Mouse (Mus musculus) forebrain, embryonic 11.5 days (tissue): ENCODE results near the gene Snrnp25. TPM values are rescaled to one million over a fixed set of nuclear protein-coding genes. Genes with fewer than 3 reads are reported as not detected.

Experiments used
- ATAC-seq: fragments of 200-750 bp; cut with Nextera tagmentation; replicated peaks from 2 replicates; pipeline ENCODE4 v1.8.0; 2017; ENCODE audit warnings: moderate TSS enrichment; ENCODE audit not compliant: low FRiP score
- DNase-seq: peaks from one replicate; pipeline ENCODE4 v3.0.0-alpha.2; 2017; ENCODE audit warnings: low spot score
- H3K27ac ChIP-seq: fragments of 300-500 bp; sonication (generic); 2 replicates; pipeline ENCODE4 v1.5.1; 2014; ENCODE audit warnings: low read depth, low read length
- H3K27me3 ChIP-seq: fragments of 300-500 bp; sonication (generic); 2 replicates; pipeline ENCODE4 v1.6.1; 2014; ENCODE audit warnings: mild to moderate bottlenecking, low read length, mixed read lengths; ENCODE audit not compliant: control insufficient read depth, insufficient read depth
- H3K36me3 ChIP-seq: fragments of 300-500 bp; sonication (generic); 2 replicates; pipeline ENCODE4 v1.6.1; 2014; ENCODE audit warnings: mild to moderate bottlenecking, low read length, moderate library complexity, mixed read lengths; ENCODE audit not compliant: control insufficient read depth, insufficient read depth
- H3K4me1 ChIP-seq: fragments of 300-500 bp; sonication (generic); replicated peaks from 2 replicates; pipeline ENCODE4 v1.6.1; 2014; ENCODE audit warnings: low read length, mixed read lengths; ENCODE audit not compliant: control insufficient read depth, insufficient read depth
- H3K4me2 ChIP-seq: fragments of 300-500 bp; sonication (generic); 2 replicates; pipeline ENCODE4 v1.6.1; 2014; ENCODE audit warnings: low read depth, mild to moderate bottlenecking, low read length, moderate library complexity, mixed read lengths; ENCODE audit not compliant: severe bottlenecking
- H3K4me3 ChIP-seq: fragments of 300-500 bp; sonication (generic); 2 replicates; pipeline ENCODE4 v1.5.1; 2014; ENCODE audit warnings: low read depth, low read length
- H3K9ac ChIP-seq: fragments of 300-500 bp; sonication (generic); 2 replicates; pipeline ENCODE4 v1.6.1; 2014; ENCODE audit warnings: low read length
- H3K9me3 ChIP-seq: fragments of 300-500 bp; sonication (generic); 2 replicates; pipeline ENCODE4 v1.6.1; 2016; ENCODE audit warnings: low read length, mixed read lengths; ENCODE audit not compliant: control insufficient read depth
- WGBS: fragments of 180-500 bp; shearing (Covaris S2); extraction: QIAGEN DNeasy Blood & Tissue Kit; methylation state at CpG from one replicate; pipeline ENCODE4 v1.1.7; 2014; 5-methylcytosine and 5-hydroxymethylcytosine counted together
- polyA plus RNA-seq: library from polyadenylated mRNA; unstranded; fragments of >200 nt; fragmentation: Nextera tagmentation; extraction: Ambion mirVana; gene quantifications from 2 replicates; pipeline ENCODE4 v1.2.1, GENCODE M21; 2014

Gene Snrnp25
- polyA plus RNA-seq, 1 experiment from 2014 or later: 86.2 TPM

DNA sequence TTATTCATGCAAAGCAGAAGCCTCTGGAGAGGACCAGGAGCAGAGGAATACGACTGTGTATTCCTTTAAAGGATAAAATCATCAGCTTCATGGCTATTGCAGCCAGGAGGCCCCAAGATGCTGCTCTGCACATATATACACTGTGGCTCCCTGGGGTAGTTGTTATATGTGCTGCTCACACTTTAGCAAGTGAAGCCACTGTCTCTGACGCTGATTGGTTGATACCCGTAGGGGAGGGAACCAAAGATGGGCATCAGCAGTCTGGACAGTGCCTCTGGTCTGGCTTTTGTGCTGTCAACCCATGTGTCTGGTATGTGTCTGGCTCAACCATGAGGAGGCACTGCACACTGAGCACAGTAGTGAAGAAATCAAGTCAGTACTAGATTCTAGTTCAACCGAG, 38.5 kb upstream of the Snrnp25 start:
- no peak for DNase-seq
- Histone ChIP-seq H3K27me3 (no peaks in the 10 kb centered on the region), H3K4me2 (no peak overlapping the region), H3K27ac (no peak overlapping the region), H3K4me3 (no peak overlapping the region), H3K9me3 (no peaks in the 10 kb centered on the region), H3K4me1 (peaks cover 3% of the 10 kb centered on the region; the same call in 1 of the 2 replicates), H3K9ac (no peak overlapping the region), H3K36me3 (no peaks in the 10 kb centered on the region)
- 85% methylated on average over 4 of the region's 4 CpGs for WGBS
- no peak for ATAC-seq

DNA sequence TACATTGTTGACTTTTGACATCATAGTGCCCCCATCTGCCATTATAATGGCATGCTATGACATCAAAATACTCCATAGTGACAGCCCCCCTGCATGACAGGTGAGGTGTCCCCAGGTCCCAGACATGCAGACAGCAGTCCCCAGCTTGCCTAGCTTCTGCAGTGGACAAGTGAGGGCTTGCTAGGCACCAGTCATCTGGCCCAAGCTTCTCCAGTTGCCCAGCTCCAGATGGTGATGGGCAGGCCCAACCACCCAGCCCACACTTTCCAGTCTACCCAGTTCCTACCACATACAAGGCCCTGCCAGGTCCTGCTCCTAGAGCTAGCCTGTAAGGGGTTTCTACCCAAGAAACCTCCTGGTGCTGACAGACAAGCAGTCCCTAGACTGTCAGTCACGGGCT, 26.7 kb upstream of the Snrnp25 start:
- no peak overlapping the region for H3K27ac ChIP-seq
- 87% methylated on average over 1 of the region's 1 CpGs for WGBS
- H3K27me3 ChIP-seq: no peaks in the 10 kb centered on the region
- DNase-seq (no peak), ATAC-seq (no peak)
- H3K9me3 ChIP-seq: no peaks in the 10 kb centered on the region; the same call in 1 of the 2 replicates
- no peaks in the 10 kb centered on the region for H3K36me3 ChIP-seq
- no peaks in the 10 kb centered on the region for H3K4me1 ChIP-seq
- no peak overlapping the region for H3K4me2 ChIP-seq
- H3K4me3 ChIP-seq: no peak overlapping the region
- H3K9ac ChIP-seq: no peak overlapping the region

DNA sequence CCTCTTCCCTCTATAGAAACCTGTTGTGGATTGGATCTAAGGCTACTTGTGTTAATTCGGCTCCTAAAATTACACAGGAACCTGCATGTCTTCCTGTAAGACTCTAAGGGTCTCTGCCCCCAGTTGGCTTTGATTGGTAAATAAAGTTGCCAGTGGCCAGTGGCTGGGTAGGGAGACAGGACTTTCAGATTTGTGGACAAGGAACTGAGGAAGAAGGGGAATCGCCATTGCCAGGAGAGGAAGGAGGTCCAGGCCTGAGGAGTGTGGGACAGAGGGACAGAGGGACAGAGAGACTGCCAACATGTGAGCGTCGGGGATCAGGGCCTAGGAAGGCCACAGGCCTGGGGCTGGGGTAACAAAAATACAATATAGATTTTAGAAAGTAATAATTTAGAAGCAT, 24.0 kb upstream of the Snrnp25 start:
- H3K27ac ChIP-seq: no peak overlapping the region
- no peaks in the 10 kb centered on the region; the same call in 1 of the 2 replicates for H3K9me3 ChIP-seq
- 80% methylated on average over 4 of the region's 4 CpGs for WGBS
- H3K9ac ChIP-seq: no peak overlapping the region
- H3K4me1 ChIP-seq: no peaks in the 10 kb centered on the region
- no peak overlapping the region for H3K4me3 ChIP-seq
- H3K4me2 ChIP-seq: no peak overlapping the region
- no peaks in the 10 kb centered on the region for H3K27me3 ChIP-seq
- no peaks in the 10 kb centered on the region for H3K36me3 ChIP-seq
- no peak for DNase-seq
- ATAC-seq: no peak

DNA sequence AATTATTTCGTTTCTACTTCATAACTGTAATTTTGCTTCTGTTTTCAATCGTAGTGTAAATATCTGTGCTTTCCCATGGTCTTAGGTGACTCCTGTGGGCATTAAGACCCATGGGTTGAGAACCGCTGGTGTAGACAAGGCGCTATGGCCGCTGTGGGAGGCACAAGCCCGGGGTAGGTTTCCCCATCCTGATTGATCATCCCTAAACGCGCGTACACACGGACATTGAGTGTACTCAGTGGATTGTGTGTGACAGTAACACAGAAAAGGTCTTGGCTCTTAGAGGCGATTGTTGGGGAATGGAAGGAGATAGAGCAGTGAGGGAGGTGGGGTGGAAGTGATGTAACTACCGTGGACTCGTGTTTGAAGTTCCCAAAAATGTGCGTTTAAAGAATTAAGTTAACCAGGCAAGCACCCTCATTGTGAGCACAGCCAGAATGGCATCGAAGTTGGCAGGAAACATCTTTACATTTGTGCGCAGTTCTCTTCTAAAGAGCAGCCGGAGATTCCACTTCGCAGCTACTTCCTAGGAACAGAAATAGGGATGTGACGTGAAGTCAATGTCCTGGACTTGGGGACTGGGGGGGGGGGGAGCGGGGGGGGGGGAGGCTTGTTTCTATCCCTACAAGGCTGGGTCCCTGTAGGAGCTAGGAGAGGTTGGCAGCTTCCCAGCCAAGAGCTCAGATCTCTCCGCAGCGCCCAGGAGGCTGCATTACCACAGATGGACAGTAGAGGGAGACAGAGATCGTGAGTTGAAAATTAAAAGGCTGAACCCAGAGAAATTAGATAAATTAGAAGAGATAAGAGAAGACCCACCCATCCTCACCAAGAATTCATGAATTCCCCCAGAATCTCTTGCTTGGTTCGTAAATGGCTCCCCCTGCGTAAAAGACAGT, 23.0 kb upstream of the Snrnp25 start:
- 53% methylated on average over 24 of the region's 25 CpGs for WGBS

DNA sequence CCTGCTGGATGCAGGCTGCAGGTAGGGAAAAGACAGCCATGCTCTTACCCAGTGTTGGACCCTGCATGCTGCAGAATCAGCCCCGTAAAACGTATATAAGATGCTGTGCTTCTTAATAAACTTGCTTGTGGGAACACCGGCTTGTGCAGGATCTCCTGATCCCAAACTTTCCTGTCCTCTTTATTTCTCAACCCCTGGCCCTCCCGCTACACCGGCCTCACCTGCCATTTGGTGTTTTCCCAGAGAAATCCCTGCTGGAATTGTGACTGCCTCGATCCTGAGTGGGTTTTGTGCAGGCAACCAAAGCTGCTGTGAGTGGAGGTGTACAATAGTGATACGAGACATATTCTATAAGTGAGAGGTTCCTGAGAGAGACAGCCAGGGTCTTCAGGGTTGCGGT, 20.7 kb upstream of the Snrnp25 start:
- DNase-seq (no peak), ATAC-seq (no peak)
- Histone ChIP-seq H3K9me3 (no peaks in the 10 kb centered on the region), H3K4me2 (no peak overlapping the region), H3K27ac (no peak overlapping the region), H3K27me3 (no peaks in the 10 kb centered on the region), H3K4me3 (no peak overlapping the region), H3K4me1 (no peaks in the 10 kb centered on the region), H3K36me3 (no peaks in the 10 kb centered on the region), H3K9ac (no peak overlapping the region)
- 90% methylated on average over 8 of the region's 8 CpGs for WGBS

More for the DNA sequence above, 23.0 kb upstream of the Snrnp25 start:
- no peak overlapping the region for H3K27ac ChIP-seq
- no peaks in the 10 kb centered on the region for H3K36me3 ChIP-seq
- no peak overlapping the region for H3K4me3 ChIP-seq
- H3K27me3 ChIP-seq: no peaks in the 10 kb centered on the region
- H3K9ac ChIP-seq: no peak overlapping the region
- DNase-seq: peak; percentile 84
- H3K9me3 ChIP-seq: no peaks in the 10 kb centered on the region; the same call in 1 of the 2 replicates
- no peaks in the 10 kb centered on the region for H3K4me1 ChIP-seq
- ATAC-seq: no peak
- H3K4me2 ChIP-seq: no peak overlapping the region

DNA sequence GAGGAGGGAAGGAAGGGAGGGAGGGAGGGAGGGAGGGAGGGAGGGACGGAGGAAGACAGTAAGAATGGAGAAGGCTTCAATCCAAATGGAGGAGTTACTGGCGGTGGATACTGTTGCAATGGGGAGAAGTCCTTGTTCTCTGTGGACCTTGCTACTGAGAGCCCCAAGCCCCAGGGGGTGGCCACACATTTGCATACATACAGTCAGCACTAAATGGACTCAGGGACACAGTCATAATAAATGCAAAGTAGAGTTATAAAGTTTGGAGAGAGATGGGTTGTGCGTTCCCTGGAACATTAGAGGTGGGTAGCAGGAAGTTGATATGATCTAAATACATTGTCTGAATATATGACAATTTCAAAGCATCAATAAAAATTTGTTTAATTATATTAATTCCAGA, 19.2 kb upstream of the Snrnp25 start:
- no peaks in the 10 kb centered on the region for H3K36me3 ChIP-seq
- WGBS: 85% methylated on average over 3 of the region's 3 CpGs
- H3K27ac ChIP-seq: no peak overlapping the region
- ATAC-seq (no peak), DNase-seq (no peak)
- no peaks in the 10 kb centered on the region for H3K9me3 ChIP-seq
- no peaks in the 10 kb centered on the region for H3K4me1 ChIP-seq
- H3K4me3 ChIP-seq: no peak overlapping the region
- H3K27me3 ChIP-seq: no peaks in the 10 kb centered on the region
- H3K4me2 ChIP-seq: no peak overlapping the region
- no peak overlapping the region for H3K9ac ChIP-seq

DNA sequence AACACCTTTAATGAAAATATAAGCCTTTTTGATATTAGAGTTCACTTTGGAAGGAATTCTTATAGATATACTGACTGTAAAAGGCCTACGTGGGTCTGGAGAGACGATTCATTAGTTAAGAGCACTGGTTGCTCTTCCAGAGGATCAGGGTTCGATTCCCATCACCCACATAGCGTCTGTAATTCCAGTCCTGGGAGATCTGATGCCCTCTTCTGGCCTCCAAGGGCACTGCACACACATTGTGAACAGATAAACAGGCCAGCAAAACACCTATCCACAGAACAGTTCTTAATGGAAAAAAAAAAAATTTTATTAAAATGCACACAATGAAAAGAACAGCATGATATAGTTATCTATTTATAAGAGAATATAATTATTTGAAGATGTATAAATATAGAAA, 18.0 kb upstream of the Snrnp25 start:
- DNase-seq: no peak
- H3K4me2 ChIP-seq: no peak overlapping the region
- no peak for ATAC-seq
- H3K27ac ChIP-seq: no peak overlapping the region
- H3K4me3 ChIP-seq: no peak overlapping the region
- no peaks in the 10 kb centered on the region for H3K4me1 ChIP-seq
- H3K9ac ChIP-seq: no peak overlapping the region
- H3K9me3 ChIP-seq: no peaks in the 10 kb centered on the region
- WGBS: 87% methylated on average over 4 of the region's 4 CpGs
- no peaks in the 10 kb centered on the region for H3K36me3 ChIP-seq
- no peaks in the 10 kb centered on the region for H3K27me3 ChIP-seq

DNA sequence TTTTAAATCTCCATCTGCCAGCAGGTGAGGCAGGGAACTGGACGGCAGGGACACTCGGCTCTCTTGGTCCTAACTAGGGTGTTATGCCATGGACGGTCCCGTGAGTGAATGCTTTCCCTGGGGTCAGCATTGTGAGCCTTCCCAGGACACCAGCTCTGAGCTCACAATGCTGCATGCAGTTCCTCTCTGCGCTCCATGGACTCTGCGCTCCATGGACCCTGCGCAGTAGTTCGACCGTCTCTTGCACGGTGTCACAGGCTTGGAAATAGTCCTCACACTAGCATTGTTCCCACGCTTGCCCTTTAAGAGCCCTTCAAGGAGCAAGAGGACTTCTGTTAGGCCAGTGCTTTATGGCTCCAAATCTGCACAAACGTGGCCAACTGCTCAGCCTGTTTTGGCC, 16.3 kb upstream of the Snrnp25 start:
- no peaks in the 10 kb centered on the region for H3K4me1 ChIP-seq
- 85% methylated on average over 12 of the region's 12 CpGs for WGBS

DNA sequence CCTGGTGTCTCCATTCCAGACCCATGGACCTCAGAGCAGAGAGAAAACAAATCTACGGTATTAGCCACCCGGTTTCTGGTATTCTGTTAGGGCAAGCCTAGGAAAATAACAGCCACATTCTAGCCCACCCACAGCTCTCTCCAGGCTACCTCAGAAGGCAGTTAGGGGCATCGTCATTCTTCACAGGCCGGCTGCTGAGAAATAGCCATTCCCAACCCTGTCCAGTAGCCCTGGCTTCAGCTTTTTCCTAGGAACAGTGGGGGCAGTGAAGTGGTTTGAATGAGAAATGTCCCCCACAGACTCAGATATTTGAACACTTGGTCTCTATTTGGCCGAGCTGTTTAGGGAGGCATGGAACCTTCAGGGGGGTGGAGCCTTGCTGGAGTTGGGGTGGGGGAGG, 15.8 kb upstream of the Snrnp25 start:
- H3K9ac ChIP-seq: no peak overlapping the region
- no peaks in the 10 kb centered on the region for H3K27me3 ChIP-seq
- no peak for ATAC-seq
- 62% methylated on average over 5 of the region's 5 CpGs for WGBS
- no peak for DNase-seq
- H3K27ac ChIP-seq: no peak overlapping the region
- H3K4me3 ChIP-seq: no peak overlapping the region
- no peaks in the 10 kb centered on the region for H3K36me3 ChIP-seq
- H3K4me1 ChIP-seq: no peaks in the 10 kb centered on the region
- H3K4me2 ChIP-seq: no peak overlapping the region
- no peaks in the 10 kb centered on the region for H3K9me3 ChIP-seq

More for the DNA sequence above, 16.3 kb upstream of the Snrnp25 start:
- no peaks in the 10 kb centered on the region for H3K36me3 ChIP-seq
- no peak overlapping the region for H3K27ac ChIP-seq
- no peaks in the 10 kb centered on the region for H3K9me3 ChIP-seq
- no peak overlapping the region for H3K4me3 ChIP-seq
- H3K9ac ChIP-seq: no peak overlapping the region
- no peaks in the 10 kb centered on the region for H3K27me3 ChIP-seq
- H3K4me2 ChIP-seq: no peak overlapping the region
- DNase-seq (no peak), ATAC-seq (no peak)
